Mouse (Mus musculus) C2C12 (cell line): ENCODE measurements at regions not wholly inside any gene's neighbourhood (a gene's known extent, or its start where the extent isn't known, plus 50 kb on each side); places are given as distances from the start of the nearest gene placed in this dataset.

Experiments
- CEBPB ChIP-seq: IDR thresholded peaks from one replicate; pipeline ENCODE4 v1.6.1; 2011; ENCODE audit warnings: low read depth, mild to moderate bottlenecking, control low read depth, moderate library complexity
- CTCF ChIP-seq: IDR thresholded peaks from one replicate; pipeline ENCODE4 v1.5.1; 2011; ENCODE audit not compliant: control insufficient read depth, insufficient read depth, insufficient read length
- FOSL1 ChIP-seq: IDR thresholded peaks from one replicate; pipeline ENCODE4 v1.8.0; 2011; ENCODE audit warnings: mild to moderate bottlenecking, low read length; ENCODE audit not compliant: poor library complexity, insufficient read depth, severe bottlenecking
- MAX ChIP-seq: IDR thresholded peaks from one replicate; pipeline ENCODE4 v1.6.1; 2011; ENCODE audit warnings: mild to moderate bottlenecking, control low read depth
- MYOD1 ChIP-seq: IDR thresholded peaks from one replicate; pipeline ENCODE4 v1.6.1; 2011; ENCODE audit warnings: low read depth; ENCODE audit not compliant: control insufficient read depth, insufficient read length
- MYOG ChIP-seq: IDR thresholded peaks from one replicate; pipeline ENCODE4 v1.6.1; 2011; ENCODE audit not compliant: control insufficient read depth, insufficient read length; ENCODE audit errors: extremely low read depth
- USF1 ChIP-seq: IDR thresholded peaks from one replicate; pipeline ENCODE4 v1.6.1; 2011; ENCODE audit warnings: low read depth, mild to moderate bottlenecking, control low read depth, moderate library complexity

- TF ChIP-seq CEBPB (no peak), CTCF (no peak), MAX (no peak), MYOG (no peak), USF1 (no peak), MYOD1 (no peak), FOSL1 (no peak)
Measured at GRCm38 (mm10) chr10:46255575-46255974, 677.9 kb downstream of the Hace1 start.
